In the genomic region with DNA sequence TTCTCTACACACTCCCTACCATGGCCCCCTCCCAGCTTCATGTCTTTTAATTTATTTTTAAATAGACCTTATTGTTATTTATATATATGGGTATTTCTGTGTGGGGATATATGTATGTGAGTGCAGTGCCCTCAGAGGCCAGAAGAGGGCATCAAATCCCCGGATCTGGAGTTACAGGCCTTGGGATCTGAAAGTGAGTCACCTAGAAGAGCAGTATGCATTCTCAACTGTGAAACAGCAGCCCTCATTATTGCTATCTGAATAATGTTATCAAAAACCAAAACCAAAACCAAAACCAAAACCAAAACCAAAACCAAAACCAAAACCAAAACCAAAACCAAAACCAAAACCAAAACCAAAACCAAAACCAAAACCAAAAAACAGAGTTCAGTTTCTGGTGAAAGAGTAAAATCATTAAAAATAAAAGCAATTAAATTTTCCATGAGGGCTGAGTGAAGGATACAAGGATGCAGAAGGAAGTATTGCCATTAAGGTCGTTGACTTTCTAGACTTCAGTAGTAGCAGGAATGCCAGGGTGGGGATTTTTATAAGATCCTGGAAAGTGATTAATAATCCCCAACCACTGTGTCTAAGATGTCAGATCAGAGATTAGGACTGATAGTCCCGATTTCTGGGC, we compare ENCODE assay signal across 17 mouse cellular contexts.
DNase-seq lines count a peak whose midpoint lies in the region; ATAC-seq and TF ChIP-seq lines count a peak whose summit lies in the region.
"Had no signal": no experiment of that assay in that cellular context is flagged by ENCODE, and none has a peak within 500 bp of the region (broad histone marks: within the 10 kb centered on the region; RNA-seq: fewer than 3 reads in every experiment).

No protein-coding gene starts in this region.

- WGBS in kidney, postnatal 0 days: 66% methylated on average over 3 of the region's 3 CpGs
- 68% methylated on average over 3 of the region's 3 CpGs for WGBS in kidney, embryonic 14.5 days
- WGBS in kidney, adult 2 months: 70% methylated on average over 3 of the region's 3 CpGs

- peak; percentile 29; the same call in 1 of the 2 replicates for TF ChIP-seq CTCF in kidney, postnatal 0 days (IDR thresholded peaks at IDR 0.05; ENCODE audit: low read depth)
- no peak for TF ChIP-seq CTCF in kidney, adult 2 months (conservative IDR thresholded peaks at IDR 0.05; ENCODE audit: insufficient read depth, insufficient read length, low read depth, low read length)

- no peaks in the 10 kb centered on the region for H3K36me3 ChIP-seq in kidney, postnatal 0 days (ENCODE audit: insufficient read depth, low read length)
- H3K36me3 ChIP-seq in kidney, embryonic 14.5 days (ENCODE audit: control insufficient read depth, insufficient read depth, low read length): no peaks in the 10 kb centered on the region
- no peaks in the 10 kb centered on the region for H3K36me3 ChIP-seq in ES-E14 (ENCODE audit: control insufficient read depth, insufficient read depth, low read length, poor library complexity, severe bottlenecking)
- H3K36me3 ChIP-seq in kidney, adult 2 months (ENCODE audit: control insufficient read depth, insufficient read depth, low read length): no peaks in the 10 kb centered on the region
- H3K36me3 ChIP-seq: G1E; heart, embryonic 13.5 days had no signal

- no peak for ATAC-seq in kidney, postnatal 0 days (replicated peaks; ENCODE audit: low FRiP score, low read depth)
- no peak for ATAC-seq in kidney, embryonic 14.5 days (ENCODE audit: low FRiP score, low TSS enrichment)
- ATAC-seq: lung, postnatal 0 days had no signal

- in situ Hi-C loops in ES-E14 (cut with MboI; ENCODE audit: low sequenced_read_pairs in 2 of 2, unreplicated experiment in 2 of 2): no loop called here

- TF ChIP-seq POLR2A in kidney, adult 2 months (IDR thresholded peaks at IDR 0.05; ENCODE audit: low read depth, low read length): no peak

- no peak overlapping the region for H3K27ac ChIP-seq in kidney, postnatal 0 days
- H3K27ac ChIP-seq in kidney, embryonic 14.5 days (ENCODE audit: low read depth, low read length): no peak overlapping the region
- no peak overlapping the region for H3K27ac ChIP-seq in ES-E14 (ENCODE audit: insufficient read depth, low read depth, low read length, poor library complexity, severe bottlenecking)
- no peak overlapping the region for H3K27ac ChIP-seq in kidney, adult 2 months (ENCODE audit: insufficient read depth, low read depth, low read length)
- H3K27ac ChIP-seq: heart, embryonic 13.5 days; hindbrain, embryonic 14.5 days had no signal

- no peak overlapping the region for H3K9ac ChIP-seq in kidney, postnatal 0 days (ENCODE audit: low read depth, low read length)
- H3K9ac ChIP-seq in kidney, embryonic 14.5 days (ENCODE audit: low read depth, low read length): no peak overlapping the region
- H3K9ac ChIP-seq in ES-E14 (ENCODE audit: insufficient read depth, low read depth, low read length, poor library complexity, severe bottlenecking): no peak overlapping the region
- H3K9ac ChIP-seq: heart, embryonic 13.5 days; hindbrain, embryonic 14.5 days had no signal

- no peak overlapping the region for H3K4me3 ChIP-seq in kidney, postnatal 0 days (replicated peaks; ENCODE audit: low read depth, low read length)
- no peak overlapping the region for H3K4me3 ChIP-seq in kidney, embryonic 14.5 days (ENCODE audit: low read length)
- no peak overlapping the region for H3K4me3 ChIP-seq in ES-E14 (ENCODE audit: insufficient read depth in 1 of 2, low read depth in 1 of 2, low read length in 2 of 2, poor library complexity in 1 of 2, severe bottlenecking in 1 of 2)
- no peak overlapping the region for H3K4me3 ChIP-seq in kidney, adult 2 months (ENCODE audit: insufficient read depth, low read depth, low read length)
- H3K4me3 ChIP-seq: heart, embryonic 13.5 days had no signal

- H3K27me3 ChIP-seq in kidney, postnatal 0 days (ENCODE audit: insufficient read depth, low read length): no peaks in the 10 kb centered on the region
- H3K27me3 ChIP-seq in kidney, embryonic 14.5 days (ENCODE audit: control insufficient read depth, insufficient read depth, low read length): no peaks in the 10 kb centered on the region
- no peaks in the 10 kb centered on the region for H3K27me3 ChIP-seq in kidney, adult 2 months (replicated peaks; ENCODE audit: control insufficient read depth, insufficient read depth, low read length)
- H3K27me3 ChIP-seq: heart, embryonic 13.5 days had no signal

- intact Hi-C loops in heart, postnatal 36 days (cut with DNase I): no loop called here

- no peak overlapping the region for H3K4me2 ChIP-seq in kidney, postnatal 0 days (ENCODE audit: low read length)
- no peak overlapping the region for H3K4me2 ChIP-seq in kidney, embryonic 14.5 days (replicated peaks; ENCODE audit: low read depth, low read length)
- H3K4me2 ChIP-seq: heart, embryonic 13.5 days; hindbrain, embryonic 14.5 days; liver, embryonic 11.5 days had no signal

- no peak for DNase-seq in kidney, postnatal 0 days (ENCODE audit: low spot score)
- peak; percentile 1 to 4 for DNase-seq in B cell, adult 2 months
- DNase-seq in ES-E14 (ENCODE audit: low read depth, low spot score): peak; percentile 19
- peak; percentile 10 for DNase-seq in embryo, embryonic 10.5 days (ENCODE audit: low spot score)
- DNase-seq in heart, postnatal 36 days: no peak
- DNase-seq in heart, adult 18-20 months: no peak
- no peak for DNase-seq in kidney, adult 2 months
- DNase-seq: adrenal gland, adult 8-10 months; gastrocnemius, postnatal 36 days; layer of hippocampus, adult 9-11 months; right cerebral cortex, postnatal 14 days had no signal

- H3K9me3 ChIP-seq in kidney, postnatal 0 days (replicated peaks; ENCODE audit: low read length): no peaks in the 10 kb centered on the region
- H3K9me3 ChIP-seq in kidney, embryonic 14.5 days (ENCODE audit: control insufficient read depth, low read length): no peaks in the 10 kb centered on the region
- H3K9me3 ChIP-seq in ES-E14 (ENCODE audit: control insufficient read depth, insufficient read depth, low read depth, low read length): no peaks in the 10 kb centered on the region
- H3K9me3 ChIP-seq: heart, embryonic 13.5 days had no signal

- H3K4me1 ChIP-seq in kidney, postnatal 0 days (replicated peaks; ENCODE audit: insufficient read depth, low read length): no peaks in the 10 kb centered on the region
- H3K4me1 ChIP-seq in kidney, embryonic 14.5 days (ENCODE audit: control insufficient read depth, insufficient read depth, low read length): no peaks in the 10 kb centered on the region
- no peaks in the 10 kb centered on the region for H3K4me1 ChIP-seq in ES-E14 (ENCODE audit: control insufficient read depth in 2 of 2, insufficient read depth in 2 of 2, low read length in 2 of 2, poor library complexity in 1 of 2)
- H3K4me1 ChIP-seq in kidney, adult 2 months (ENCODE audit: control insufficient read depth, insufficient read depth, low read length): no peaks in the 10 kb centered on the region
- H3K4me1 ChIP-seq: heart, embryonic 13.5 days had no signal

TF ChIP-seq in ES-E14, 5 proteins besides CTCF, POLR2A, EP300 and RAD21:
- TF ChIP-seq ZC3H11A (IDR thresholded peaks at IDR 0.05; ENCODE audit: borderline replicate concordance, low read depth, low read length) (peak; percentile 36; the same call in 1 of the 2 replicates), CHD2 (IDR thresholded peaks at IDR 0.05; ENCODE audit: low read depth, low read length) (no peak)

Comparison
In these comparisons a context has a peak if more than half of its experiments do, and no peak if none do; other contexts are left out.
1. DNase-seq: peak in B cell, adult 2 months (2 of 2), ES-E14 (single experiment) and embryo, embryonic 10.5 days (single experiment); none in kidney, postnatal 0 days (single experiment), heart, postnatal 36 days (0 of 2), heart, adult 18-20 months (0 of 2) and kidney, adult 2 months (single experiment).